Mouse (Mus musculus): ENCODE data around the gene Rasgef1b.

Gene Rasgef1b

DNA sequence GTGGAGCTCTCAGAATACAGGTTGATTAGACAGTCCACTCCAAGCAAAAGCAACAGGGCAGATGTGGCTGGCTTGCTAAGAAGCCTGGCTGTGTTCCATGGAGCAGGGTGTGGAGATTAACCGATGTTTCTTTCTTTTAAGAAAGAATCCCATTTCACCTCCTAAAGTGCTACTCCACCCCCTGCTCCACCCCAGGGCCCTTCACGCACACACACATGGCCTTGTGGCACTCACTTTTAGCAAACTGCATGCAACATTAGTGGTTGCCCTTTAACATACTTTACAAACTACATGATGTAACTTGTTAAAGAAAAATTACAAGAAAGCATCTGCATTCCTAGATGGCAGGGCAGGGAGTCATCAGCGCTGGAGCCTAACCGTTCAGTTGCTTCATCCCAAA lies 378.8 kb downstream of the Rasgef1b start:
- no peak for DNase-seq

DNA sequence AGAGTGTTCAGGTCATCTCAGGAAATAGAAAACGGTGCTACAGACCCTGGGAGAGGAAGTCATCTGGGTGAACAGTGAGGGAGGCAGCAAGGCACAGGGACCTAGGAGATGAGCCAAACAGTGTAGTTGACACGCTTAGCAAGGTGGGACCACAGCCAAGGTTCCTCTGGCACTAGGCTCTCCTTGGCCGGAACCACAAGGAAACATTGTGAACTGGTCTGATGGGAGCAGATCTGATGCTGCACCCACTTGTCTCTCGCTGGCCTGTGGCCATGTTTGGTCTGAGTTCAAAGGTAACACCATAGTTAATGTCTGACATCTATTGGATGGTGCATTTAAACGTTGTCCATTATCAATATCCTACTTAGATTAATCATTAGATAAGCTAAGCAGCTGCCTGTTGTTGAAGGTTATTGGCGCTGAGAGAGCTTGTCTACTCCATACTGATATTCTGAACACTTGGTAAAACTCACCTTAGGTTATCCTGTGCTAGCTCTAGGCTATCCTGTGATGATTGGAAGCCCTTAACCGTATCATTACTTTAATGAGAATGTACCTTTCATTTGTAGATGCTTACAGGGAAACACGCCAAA lies 380.5 kb downstream of the Rasgef1b start:
- DNase-seq: no peak

DNA sequence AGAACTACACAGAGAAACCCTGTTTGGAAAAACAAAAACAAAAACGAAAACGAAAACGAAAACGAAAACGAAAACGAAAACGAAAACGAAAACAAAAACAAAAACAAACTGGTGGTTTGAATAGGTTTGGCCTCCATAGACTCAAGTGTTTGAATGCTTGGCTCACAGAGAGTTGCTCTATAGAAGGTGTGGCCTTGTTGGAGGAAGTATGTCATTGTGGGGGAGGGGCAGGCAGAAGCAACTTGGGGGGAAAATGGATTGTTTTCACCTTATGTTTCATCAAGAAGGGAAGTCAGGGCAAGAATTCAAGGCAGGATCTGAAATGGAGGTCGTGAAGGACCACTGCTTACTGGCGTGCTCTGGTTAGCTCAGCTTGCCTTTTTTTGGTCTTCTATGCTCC lies 386.3 kb downstream of the Rasgef1b start:
- no peak for DNase-seq

DNA sequence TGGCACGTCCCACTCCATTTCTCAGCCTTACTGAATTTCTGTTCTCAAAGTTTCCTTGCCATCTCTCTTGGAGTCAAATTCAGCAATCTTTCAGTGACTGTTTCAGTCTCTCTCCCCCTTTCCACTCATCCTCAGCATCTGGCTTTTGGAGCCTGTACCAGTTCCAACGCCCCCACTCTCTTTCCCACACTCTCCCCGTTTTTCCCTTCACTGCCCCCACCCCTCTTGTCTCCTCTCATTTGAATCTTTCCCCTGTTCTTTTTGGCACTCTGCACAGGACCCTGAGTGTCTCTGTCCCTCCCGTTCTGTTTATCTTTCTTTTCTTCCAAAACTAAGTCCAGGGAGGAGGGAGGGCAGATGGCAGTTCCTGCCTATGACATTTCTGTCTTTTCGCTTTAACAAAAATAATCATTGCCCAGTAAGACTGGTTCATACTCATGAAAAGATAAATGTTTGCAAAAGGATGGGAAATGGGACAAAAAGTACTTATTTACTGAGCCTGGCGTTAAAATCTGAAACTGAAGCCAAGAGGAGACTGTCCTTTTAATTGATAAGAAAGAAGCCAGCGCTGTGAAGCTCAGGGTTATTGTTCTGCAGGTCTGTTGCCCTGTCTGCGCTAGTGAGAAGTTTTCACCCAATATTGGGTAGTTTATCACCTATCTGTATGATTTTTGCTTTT lies 388.4 kb downstream of the Rasgef1b start:
- DNase-seq: peak; percentile 24

DNA sequence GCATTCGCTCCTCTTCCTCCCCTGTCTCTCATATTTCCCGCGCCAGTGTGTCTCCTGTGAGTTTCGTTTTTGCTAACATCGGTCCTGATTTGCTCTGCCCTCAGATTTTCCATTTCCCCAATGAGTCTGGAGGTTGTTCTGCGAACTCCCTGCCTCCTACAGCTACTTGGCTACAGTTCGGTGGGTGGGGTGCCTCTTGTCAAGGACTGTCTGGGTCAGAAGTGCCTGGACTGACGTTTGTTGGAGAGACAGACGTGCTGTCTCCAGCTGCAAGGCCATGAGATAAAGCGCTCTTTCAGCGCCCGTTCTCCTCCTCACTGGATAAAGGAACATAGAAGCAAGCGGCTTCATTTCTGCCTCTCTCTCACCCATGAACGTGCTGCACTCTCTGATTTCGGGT lies 389.1 kb downstream of the Rasgef1b start:
- DNase-seq: peak; percentile 32

DNA sequence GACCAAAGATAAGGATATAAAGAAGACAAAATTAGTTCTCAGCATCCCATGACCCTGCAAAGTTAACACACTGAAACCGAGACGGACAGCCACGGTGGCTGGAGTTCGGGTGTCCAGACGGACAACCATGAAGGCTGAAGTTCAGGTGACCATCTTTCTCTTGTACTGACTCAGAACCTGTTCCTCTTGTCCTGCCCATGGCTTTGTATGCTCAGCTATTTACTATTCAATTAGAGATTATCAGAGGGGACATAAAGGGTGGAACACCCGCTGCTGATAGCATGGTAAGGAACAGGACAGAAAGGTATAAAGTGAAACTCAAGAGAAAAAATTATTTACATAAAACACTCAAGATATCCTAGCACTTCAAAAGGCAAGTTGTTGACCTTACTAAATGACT lies 390.0 kb downstream of the Rasgef1b start:
- no peak for DNase-seq

DNA sequence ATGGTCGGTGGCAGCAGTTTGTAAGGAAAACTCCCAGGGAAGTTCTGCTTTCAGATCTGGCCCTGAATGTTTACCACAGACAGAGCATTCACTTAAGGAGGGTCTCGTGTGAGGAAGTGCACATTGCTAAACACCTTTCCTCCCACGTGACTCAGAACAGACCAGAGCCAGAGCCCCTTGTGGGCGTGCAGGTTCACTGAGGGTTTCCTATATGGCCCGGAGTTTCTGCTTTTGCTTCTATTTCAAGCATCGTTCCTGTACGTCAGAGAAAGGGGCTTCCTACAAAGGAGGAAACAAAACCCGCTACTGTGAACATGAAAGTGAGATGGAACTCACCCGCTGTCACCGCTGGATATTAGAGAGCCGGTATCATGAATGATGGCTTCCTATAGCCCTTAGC lies 392.4 kb downstream of the Rasgef1b start:
- no peak for DNase-seq

DNA sequence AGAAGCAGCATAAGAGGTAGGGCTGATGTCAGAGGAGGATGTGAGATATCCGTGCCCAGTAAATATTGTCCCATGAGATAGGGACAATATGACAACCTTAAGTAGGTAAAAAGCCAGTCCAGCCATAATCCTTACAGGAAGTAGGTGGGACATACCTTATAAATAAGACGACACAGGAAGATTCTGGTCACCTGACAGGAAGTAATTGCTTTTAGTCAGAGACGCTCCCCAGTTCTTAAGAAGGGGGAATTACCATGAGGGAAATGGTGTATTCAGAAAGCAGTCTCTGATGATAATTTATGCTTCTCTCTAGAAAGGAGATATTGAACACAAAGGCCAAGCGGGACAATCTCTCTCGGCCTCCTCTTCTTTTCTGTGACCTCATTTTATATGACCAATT lies 394.8 kb downstream of the Rasgef1b start:
- DNase-seq: no peak

DNA sequence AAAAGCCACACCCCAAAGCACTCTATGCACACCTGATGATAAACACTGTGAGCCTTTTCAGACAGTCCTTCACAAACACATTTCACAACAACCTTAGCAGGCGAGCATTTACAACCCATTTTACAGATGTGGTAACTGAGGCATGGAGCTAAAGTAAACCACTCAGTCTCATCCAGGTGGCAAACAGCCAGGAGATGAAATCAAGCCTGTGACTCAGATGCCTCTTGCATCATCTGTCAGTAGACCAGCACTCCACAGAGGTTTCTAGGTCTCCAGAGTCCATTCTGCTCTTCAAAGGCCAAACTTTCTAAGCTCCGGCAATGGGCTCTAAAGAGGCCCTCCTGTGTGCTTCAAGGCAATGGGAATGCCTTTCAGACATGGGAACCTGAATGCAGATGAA lies 396.8 kb downstream of the Rasgef1b start:
- DNase-seq: no peak

DNA sequence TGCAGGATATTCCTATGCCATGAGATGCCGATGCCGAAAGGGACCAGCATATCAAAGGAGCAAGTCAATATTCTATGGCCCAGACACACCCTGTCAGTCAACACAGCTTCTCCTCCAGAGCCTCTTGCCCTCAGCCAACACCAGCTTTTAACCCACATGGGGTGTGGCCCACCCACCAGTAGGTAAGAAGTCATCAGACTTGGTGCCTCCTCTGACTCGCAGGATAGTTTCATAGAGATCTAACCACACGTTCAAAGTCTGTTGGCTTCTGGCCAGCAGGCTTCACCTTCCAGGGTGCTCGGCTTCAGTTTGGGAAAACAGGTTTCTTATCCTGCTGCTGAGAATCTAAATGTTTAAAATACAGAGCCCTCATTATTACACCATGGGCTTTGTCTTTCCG lies 399.8 kb downstream of the Rasgef1b start:
- DNase-seq: no peak

DNA sequence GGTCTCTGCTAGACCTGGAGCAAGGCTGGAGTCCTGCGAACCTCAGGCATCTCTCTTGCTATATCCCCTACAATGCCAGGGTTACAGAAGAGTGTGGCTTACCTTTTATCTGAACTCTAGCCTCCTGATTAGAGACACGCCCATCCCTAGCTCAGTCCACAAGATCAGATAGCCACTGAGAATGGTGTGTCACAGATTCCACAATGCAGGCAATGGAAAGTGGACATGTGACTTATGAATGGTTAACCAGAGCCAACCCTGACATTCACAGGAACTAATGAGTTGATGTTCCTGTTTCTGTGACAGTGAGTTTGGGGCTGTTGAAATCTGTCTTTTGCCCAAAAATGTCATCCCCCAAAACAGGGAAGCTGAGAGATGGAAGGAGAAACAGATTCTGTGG lies 401.8 kb downstream of the Rasgef1b start:
- DNase-seq: no peak

DNA sequence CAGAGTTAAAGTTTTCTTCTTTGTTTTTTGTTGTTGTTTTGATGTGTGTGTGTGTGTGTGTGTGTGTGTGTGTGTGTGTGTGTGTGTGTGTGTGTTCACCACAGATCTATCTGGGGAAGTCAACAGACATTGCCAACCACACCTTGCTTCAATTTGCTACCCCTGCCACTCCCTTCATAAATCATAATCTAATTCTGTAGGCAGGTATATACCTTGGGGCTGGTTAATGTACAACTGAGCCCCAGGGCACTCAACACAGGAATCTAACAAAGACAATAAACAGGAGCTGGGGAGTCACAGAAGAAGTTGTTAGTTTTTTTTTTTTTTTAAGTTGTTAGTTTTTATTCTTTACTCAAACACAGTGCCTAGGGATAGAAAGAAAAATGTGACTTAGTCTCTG lies 403.6 kb downstream of the Rasgef1b start:
- DNase-seq: no peak

DNA sequence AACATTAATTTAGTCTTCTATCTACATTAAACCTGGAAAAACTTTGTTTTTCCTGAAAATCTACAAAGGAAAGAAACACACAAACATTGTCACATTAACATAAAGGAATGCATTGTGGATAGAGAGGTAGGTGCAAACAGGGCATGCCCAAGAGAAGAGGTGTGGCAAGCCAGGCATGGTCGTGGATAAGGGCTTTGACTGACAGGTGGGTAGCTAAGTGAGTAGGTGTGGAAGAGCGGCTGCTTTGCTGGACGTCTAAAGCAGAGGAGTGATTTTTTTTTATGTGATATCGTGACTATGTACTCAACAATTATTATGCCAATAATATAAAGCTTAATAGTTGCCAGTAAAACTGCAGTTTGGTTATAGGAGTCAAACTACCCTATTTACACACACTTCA lies 408.1 kb downstream of the Rasgef1b start:
- no peak for DNase-seq

DNA sequence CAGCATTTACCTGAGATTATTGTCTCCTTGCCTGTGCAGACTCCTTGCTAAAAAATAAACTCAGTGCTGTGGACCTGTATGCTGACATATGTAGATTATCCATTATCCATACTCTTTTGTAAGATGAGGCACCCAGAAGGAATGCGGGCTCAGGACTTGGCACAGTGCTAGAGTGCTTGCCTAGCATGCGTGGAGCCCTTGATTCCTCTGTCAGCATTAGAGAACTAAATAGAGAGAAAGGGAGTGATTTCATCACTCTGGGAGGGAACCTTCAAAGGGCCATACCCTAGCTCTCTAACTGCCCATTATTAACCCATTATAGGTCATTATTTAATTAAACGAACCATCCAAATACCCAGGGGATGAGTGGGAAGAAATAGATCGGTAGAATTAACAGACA lies 430.9 kb downstream of the Rasgef1b start:
- DNase-seq: no peak

DNA sequence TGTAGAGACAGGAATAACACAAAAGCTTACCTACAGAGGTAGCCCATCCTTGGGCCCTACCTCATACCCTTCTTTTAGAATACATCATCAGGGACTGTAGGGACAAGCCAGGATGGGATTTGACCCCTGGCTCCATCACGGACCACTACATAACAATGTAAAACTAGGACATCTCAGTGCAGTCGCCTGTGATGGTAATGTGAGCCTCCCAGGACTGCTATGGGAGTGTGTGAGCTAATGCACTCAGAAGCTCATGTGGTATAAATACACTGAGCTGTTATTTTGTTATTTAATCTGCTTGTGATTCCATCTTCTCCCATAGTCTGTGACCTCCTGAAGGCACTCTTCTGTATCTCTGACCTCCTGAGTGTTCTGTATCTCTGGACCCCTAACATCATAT lies 432.5 kb downstream of the Rasgef1b start:
- no peak for DNase-seq

DNA sequence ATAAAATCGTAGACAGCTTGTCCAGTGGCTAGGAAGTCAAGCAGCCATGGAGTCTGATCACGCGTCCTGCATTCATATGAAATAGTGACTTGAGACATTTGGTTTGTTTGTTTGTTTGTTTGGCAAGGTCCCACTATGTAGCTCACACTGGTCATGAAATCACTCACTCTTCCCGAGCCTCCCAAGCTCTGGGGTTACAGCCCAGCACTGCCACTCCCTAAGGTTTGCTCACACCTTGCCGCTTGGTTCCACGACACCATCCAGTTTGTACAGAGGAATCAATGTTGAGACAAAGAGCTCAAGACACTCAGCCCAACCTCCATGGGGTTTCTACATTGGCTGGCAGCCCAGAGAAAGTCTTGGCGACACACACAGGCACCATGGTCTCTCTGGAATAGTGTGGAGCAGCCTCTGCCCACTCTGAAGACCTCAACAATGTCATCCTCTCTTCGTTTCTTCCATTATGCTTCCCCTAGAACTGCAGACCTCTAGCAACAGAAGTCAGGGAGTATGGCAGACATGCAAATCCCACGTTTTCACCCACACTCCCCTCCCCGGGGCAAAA lies 436.5 kb downstream of the Rasgef1b start:
- no peak for DNase-seq

DNA sequence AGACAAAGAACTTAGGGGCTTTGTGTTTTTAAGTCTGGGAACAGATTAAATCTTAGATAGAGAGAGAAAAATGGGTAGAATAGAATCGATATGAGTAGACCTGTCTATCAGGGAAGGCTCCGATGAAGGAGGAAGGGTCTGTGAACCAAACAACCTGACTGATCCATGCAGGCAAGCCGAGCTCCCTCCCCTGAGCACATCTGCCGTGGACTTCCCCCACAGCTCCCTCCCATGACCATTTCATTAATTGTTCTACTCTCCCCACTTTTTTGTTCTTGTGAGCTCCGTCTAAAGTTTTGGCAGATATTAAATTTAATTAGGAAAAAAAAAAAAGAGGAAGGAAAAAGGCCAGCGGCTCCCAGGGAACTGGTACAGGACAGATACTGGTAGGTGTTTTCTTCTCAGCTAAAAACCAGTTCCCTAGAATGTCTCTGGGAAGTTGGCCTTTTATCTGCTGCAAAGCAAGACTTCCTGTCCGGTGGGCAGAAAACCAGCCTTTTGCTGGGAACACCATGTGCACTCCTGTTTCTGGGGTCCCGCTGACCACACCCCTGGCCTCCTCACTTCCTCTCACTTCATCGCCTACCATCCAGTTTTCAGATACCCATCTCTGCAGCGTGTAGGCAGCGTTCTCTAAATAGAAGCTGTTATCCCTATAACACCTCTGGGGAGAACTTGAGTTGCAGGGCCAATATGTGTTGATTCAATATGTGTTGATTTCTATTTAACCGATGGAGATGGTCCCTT lies 437.6 kb downstream of the Rasgef1b start:
- no peak for DNase-seq

DNA sequence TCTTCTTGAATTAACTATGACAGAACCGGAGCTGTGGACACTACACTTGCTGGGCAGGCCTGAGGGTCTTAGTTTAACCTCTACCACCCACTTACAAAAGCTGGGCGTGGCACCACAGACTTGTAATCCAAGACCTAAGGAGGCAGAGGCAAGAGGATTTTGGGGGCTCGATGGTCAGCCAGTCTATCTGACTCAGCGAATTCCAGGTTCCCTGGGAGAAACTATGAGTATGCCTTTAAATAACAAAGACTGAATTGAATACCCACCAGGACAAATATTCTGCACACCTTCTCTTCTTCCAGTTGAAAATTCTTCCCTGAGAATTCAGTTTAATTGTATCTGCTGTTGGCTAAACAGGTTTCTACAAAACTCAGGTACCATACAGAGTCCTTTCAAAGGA lies 440.6 kb downstream of the Rasgef1b start:
- DNase-seq: no peak

DNA sequence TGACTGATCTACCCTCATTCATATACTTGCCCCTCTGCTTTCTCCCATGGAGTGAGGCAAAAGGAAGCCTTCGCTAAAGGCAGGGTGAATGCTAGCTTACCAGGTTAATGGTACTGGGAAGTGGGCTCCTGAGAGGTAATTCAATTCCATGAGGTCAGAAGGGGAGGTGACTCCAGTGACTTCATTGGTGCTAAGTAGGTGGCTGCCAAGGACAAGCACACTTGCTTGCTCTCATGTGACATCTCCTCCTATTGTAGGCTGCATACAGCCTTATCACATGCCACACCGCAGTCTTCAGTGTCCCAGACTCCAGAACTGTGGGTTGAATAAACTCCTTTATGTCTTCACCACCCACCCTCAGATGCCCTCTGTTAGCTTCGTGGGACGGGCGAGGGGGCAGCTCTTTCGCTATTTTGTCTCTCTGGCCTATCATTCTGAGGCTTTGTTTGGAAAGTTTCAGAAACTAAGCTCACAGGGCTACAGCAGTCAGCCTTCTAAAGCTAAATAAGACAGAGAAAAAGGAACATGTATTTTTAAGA lies 441.1 kb downstream of the Rasgef1b start:
- DNase-seq: no peak

DNA sequence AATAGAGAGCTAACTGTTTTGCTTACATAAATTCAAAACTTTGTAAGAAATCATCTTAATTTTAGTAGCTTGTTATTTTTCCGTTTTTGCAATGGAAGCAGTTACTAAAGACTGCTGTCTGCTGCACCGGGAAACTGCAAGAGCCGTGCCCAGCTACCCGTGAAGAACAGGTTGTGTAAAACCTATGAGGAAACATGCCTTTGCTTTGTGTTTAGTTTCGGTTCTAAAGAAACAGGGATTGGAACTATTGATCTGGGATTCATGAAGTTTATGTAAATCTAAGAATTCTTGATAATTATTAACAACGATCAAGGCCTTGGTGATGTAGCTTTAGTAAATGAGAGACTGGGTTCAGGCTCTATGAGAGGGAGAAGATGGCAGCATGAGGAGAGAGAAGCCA lies 442.3 kb downstream of the Rasgef1b start:
- no peak for DNase-seq

DNA sequence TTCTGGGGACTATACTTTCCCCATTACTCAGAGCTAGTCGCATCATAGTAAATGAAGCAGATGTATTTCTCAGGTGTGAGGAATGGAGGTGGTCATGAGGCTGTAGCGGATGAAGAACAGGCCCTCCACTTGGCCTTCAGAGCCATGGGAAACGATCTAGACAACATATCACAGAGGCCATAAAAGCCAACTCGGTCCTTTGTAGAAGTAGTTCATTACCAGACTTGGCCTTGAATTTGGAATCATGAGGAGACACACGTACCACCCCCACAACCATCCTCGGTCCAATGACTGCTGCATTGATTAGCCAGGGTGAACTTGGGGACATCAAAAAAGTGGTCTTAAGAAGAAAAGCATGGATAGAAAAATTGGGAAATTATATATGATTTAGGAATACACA lies 442.8 kb downstream of the Rasgef1b start:
- no peak for DNase-seq

DNA sequence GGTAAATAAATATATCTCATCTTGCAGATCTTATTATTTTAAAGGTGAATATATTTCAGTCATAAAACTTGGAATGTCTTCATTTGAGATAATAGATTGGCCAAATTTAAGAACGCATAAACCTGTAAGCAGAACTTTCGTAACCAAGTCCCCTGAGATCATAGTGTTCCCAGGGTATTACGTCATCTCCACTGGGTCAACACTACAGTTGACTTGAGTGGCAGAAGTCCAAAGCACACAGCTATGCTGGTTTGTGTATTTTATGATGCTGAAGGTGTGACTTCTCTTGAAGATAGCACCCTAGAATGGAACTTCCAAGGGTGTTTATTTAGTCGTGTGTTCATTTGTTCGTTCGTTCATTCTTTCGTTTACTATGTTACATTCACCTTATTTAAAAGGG lies 444.5 kb downstream of the Rasgef1b start:
- no peak for DNase-seq

DNA sequence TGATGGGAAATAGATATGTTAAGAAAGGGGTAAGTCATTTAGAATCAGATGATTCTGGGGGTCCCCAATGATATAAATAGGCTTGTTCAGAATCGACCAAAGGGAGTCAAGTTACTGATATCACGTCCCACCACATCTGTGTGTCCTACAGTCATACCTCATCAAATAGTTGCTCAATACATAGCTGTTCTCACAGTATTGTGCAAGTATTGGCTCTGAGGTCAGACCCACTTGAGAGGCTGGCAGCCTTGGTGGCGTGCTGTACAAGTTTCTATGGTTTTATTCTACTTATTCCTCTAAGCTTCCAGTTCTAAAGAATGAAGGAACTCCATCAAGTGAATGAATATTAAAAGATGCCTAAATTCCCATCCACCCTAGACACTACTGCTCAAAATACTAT lies 445.2 kb downstream of the Rasgef1b start:
- no peak for DNase-seq

DNA sequence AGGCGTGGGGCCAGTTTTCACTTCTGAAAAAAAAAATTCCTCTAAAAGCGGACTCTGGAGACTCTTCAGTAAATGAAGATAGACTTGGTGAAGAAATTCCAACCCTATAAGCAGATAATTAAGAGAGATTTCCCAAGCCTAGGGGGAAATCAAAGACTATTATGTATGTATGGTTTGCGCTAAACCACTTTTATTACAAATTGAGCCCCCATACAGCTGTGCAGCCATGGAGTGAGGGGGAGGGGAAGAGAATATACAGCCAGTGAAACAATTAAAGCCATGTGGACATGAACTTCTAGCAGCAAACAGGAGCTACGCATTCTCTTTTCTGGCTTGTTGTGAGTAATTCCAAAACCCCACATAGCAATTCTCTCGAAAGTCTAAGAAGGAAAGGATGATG lies 448.3 kb downstream of the Rasgef1b start:
- DNase-seq: no peak

Measured in right cerebral cortex, postnatal 25 days (tissue).